In genomic region chr11:29719597-29719996, GRCm38 (mm10) we compare ENCODE assay signal across 18 mouse cellular contexts. TPM values are rescaled to one million over a fixed set of nuclear protein-coding genes. Genes with fewer than 3 reads are reported as not detected.
DNase-seq lines count a peak whose midpoint lies in the region; ATAC-seq and TF ChIP-seq lines count a peak whose summit lies in the region.
"Had no signal": no experiment of that assay in that cellular context is flagged by ENCODE, and none has a peak within 500 bp of the region (broad histone marks: within the 10 kb centered on the region; RNA-seq: fewer than 3 reads in every experiment).

No protein-coding gene starts in this region.

- no peak for ATAC-seq in midbrain, embryonic 13.5 days
- ATAC-seq: forebrain, embryonic 15.5 days had no signal

- peak overlapping the region; percentile 76 for H3K4me3 ChIP-seq in gastrocnemius, adult 2 months
- H3K4me3 ChIP-seq in liver, adult 2 months (ENCODE audit: insufficient read depth, low read depth, low read length): peak overlapping the region; percentile 55; the same call in 1 of the 2 replicates
- no peak overlapping the region for H3K4me3 ChIP-seq in midbrain, embryonic 13.5 days (replicated peaks)
- H3K4me3 ChIP-seq: embryonic facial prominence, embryonic 12.5 days; forebrain, embryonic 15.5 days; heart, embryonic 12.5 days; hindbrain, embryonic 15.5 days had no signal

- WGBS in liver, adult 2 months: 3% methylated on average over 1 of the region's 1 CpGs
- 76% methylated on average over 1 of the region's 1 CpGs for WGBS in midbrain, embryonic 13.5 days

- peak overlapping the region; percentile 92 for H3K27ac ChIP-seq in gastrocnemius, adult 2 months
- H3K27ac ChIP-seq in liver, adult 2 months (replicated peaks; ENCODE audit: insufficient read depth, low read depth, low read length): no peak overlapping the region
- H3K27ac ChIP-seq in midbrain, embryonic 13.5 days: no peak overlapping the region
- H3K27ac ChIP-seq: embryonic facial prominence, embryonic 12.5 days; forebrain, embryonic 15.5 days; hindbrain, embryonic 15.5 days had no signal

- TF ChIP-seq POLR2A in liver, adult 2 months (IDR thresholded peaks at IDR 0.05; ENCODE audit: extremely low read depth, insufficient read depth, low read length): no peak

- peaks cover 5% of the 10 kb centered on the region; the same call in 1 of the 2 replicates for H3K79me2 ChIP-seq in liver, adult 2 months (ENCODE audit: control insufficient read depth, insufficient read depth, low read length)

- H3K36me3 ChIP-seq in liver, adult 2 months (ENCODE audit: control insufficient read depth, insufficient read depth, low read length): no peaks in the 10 kb centered on the region
- no peaks in the 10 kb centered on the region for H3K36me3 ChIP-seq in midbrain, embryonic 13.5 days
- H3K36me3 ChIP-seq: embryonic facial prominence, embryonic 12.5 days; forebrain, embryonic 15.5 days; hindbrain, embryonic 15.5 days had no signal

- H3K4me1 ChIP-seq in liver, adult 2 months (ENCODE audit: control insufficient read depth, insufficient read depth, low read length): peaks cover 3% of the 10 kb centered on the region; the same call in 1 of the 2 replicates
- peaks cover 14% of the 10 kb centered on the region for H3K4me1 ChIP-seq in midbrain, embryonic 13.5 days (replicated peaks)

- TF ChIP-seq CTCF in gastrocnemius, adult 2 months (IDR thresholded peaks at IDR 0.05): no peak
- no peak for TF ChIP-seq CTCF in liver, adult 2 months (IDR thresholded peaks at IDR 0.05; ENCODE audit: low read depth, low read length)

- intact Hi-C loops in gastrocnemius, adult 2 months (cut with DNase I): loop anchor here (2.0 to 10.0 kb wide), 2 partner anchors 89 to 305 kb away; partner anchors contain the start of gene Eml6

- H3K9me3 ChIP-seq in midbrain, embryonic 13.5 days: no peaks in the 10 kb centered on the region
- H3K9me3 ChIP-seq: embryonic facial prominence, embryonic 12.5 days; forebrain, embryonic 15.5 days; heart, embryonic 12.5 days; hindbrain, embryonic 15.5 days had no signal

- H3K4me2 ChIP-seq in midbrain, embryonic 13.5 days (replicated peaks): no peak overlapping the region
- H3K4me2 ChIP-seq: embryonic facial prominence, embryonic 12.5 days; forebrain, embryonic 15.5 days; heart, embryonic 12.5 days; hindbrain, embryonic 15.5 days had no signal

- no peak overlapping the region for H3K9ac ChIP-seq in liver, adult 2 months (ENCODE audit: low read depth, low read length)
- no peak overlapping the region for H3K9ac ChIP-seq in midbrain, embryonic 13.5 days (replicated peaks)
- H3K9ac ChIP-seq: embryonic facial prominence, embryonic 12.5 days; forebrain, embryonic 15.5 days; heart, embryonic 12.5 days; hindbrain, embryonic 15.5 days had no signal

- no peak for DNase-seq in gastrocnemius, adult 2 months
- DNase-seq in gastrocnemius, postnatal 10 days: no peak
- DNase-seq in liver, adult 2 months (ENCODE audit: extremely low read depth, low read depth, low spot score): peak; percentile 68
- no peak for DNase-seq in liver
- peak; percentile 43 for DNase-seq in induced T-regulatory cell, adult 2 months (ENCODE audit: low read depth)
- DNase-seq in right cerebral cortex, postnatal 10 days (ENCODE audit: low spot score in 2 of 2): no peak
- DNase-seq: adrenal gland, adult 8-10 months; adrenal gland, postnatal 36 days; B cell, adult 2 months; cerebellum, adult 8-10 months; cerebellum, postnatal 14 days; gastrocnemius, postnatal 14 days; heart, postnatal 36 days had no signal

- no peaks in the 10 kb centered on the region for H3K27me3 ChIP-seq in liver, adult 2 months (ENCODE audit: control insufficient read depth, insufficient read depth, low read length)
- H3K27me3 ChIP-seq in midbrain, embryonic 13.5 days: no peaks in the 10 kb centered on the region
- H3K27me3 ChIP-seq: embryonic facial prominence, embryonic 12.5 days; forebrain, embryonic 15.5 days; heart, embryonic 12.5 days; hindbrain, embryonic 15.5 days had no signal

RNA-seq across cellular contexts. Expression of gene Rtn4, which starts 26.9 kb away (rescaled TPM):
- total RNA-seq in gastrocnemius, adult 2 months (2021): 100 to 1,000 TPM; 639 to 764 TPM
- 1,000 to 10,000 TPM in 1 of 2 experiments, 100 to 1,000 TPM in 1; 914 to 1,007 TPM for total RNA-seq in gastrocnemius, postnatal 10 days (2021)
- 110 and 156 TPM in 2 replicates for total RNA-seq in liver, adult 2 months (2014; rRNA removed)
- 38.7 and 45.3 TPM in 2 replicates for polyA plus RNA-seq in liver, adult 2 months (2012; rRNA removed)
- 111 and 113 TPM in 2 replicates for polyA plus RNA-seq in midbrain, embryonic 13.5 days (2015; fragmentation: Nextera tagmentation; extraction: Ambion mirVana)

Comparison
In these comparisons a context has a peak if more than half of its experiments do, and no peak if none do; other contexts are left out.
1. DNase-seq: peak in liver, adult 2 months (single experiment) and induced T-regulatory cell, adult 2 months (single experiment); none in gastrocnemius, adult 2 months (single experiment), gastrocnemius, postnatal 10 days (single experiment), liver (single experiment) and right cerebral cortex, postnatal 10 days (0 of 2).